Mouse (Mus musculus) kidney, embryonic 14.5 days (tissue): ENCODE measurements at regions not wholly inside any gene's neighbourhood (a gene's known extent, or its start where the extent isn't known, plus 50 kb on each side); places are given as distances from the start of the nearest gene placed in this dataset.

ENCODE experiments used
- ATAC-seq: fragments of 200-750 bp; cut with Nextera tagmentation; 2 replicates; pipeline ENCODE4 v1.8.0; 2017; ENCODE audit warnings: moderate number of reproducible peaks, mild to moderate bottlenecking, moderate TSS enrichment, moderate library complexity; ENCODE audit not compliant: low FRiP score, low TSS enrichment
- H3K27ac ChIP-seq: fragments of 300-500 bp; sonication (generic); 2 replicates; pipeline ENCODE4 v1.5.1; 2014; ENCODE audit warnings: low read depth, mild to moderate bottlenecking, low read length, moderate library complexity, mixed read lengths
- H3K27me3 ChIP-seq: fragments of 300-500 bp; sonication (generic); 2 replicates; pipeline ENCODE4 v1.6.1; 2014; ENCODE audit warnings: mild to moderate bottlenecking, low read length; ENCODE audit not compliant: control insufficient read depth, insufficient read depth
- H3K36me3 ChIP-seq: fragments of 300-500 bp; sonication (generic); 2 replicates; pipeline ENCODE4 v1.6.1; 2014; ENCODE audit warnings: low read length, mixed read lengths; ENCODE audit not compliant: control insufficient read depth, insufficient read depth
- H3K4me1 ChIP-seq: fragments of 300-500 bp; sonication (generic); 2 replicates; pipeline ENCODE4 v1.6.1; 2014; ENCODE audit warnings: low read length, mixed read lengths; ENCODE audit not compliant: control insufficient read depth, insufficient read depth
- H3K4me2 ChIP-seq: fragments of 300-500 bp; sonication (generic); replicated peaks from 2 replicates; pipeline ENCODE4 v1.6.1; 2014; ENCODE audit warnings: low read depth, mild to moderate bottlenecking, low read length
- H3K4me3 ChIP-seq: fragments of 300-500 bp; sonication (generic); 2 replicates; pipeline ENCODE4 v1.5.1; 2014; ENCODE audit warnings: mild to moderate bottlenecking, low read length
- H3K9ac ChIP-seq: fragments of 300-500 bp; sonication (generic); 2 replicates; pipeline ENCODE4 v1.6.1; 2014; ENCODE audit warnings: low read depth, mild to moderate bottlenecking, low read length, moderate library complexity
- H3K9me3 ChIP-seq: fragments of 300-500 bp; sonication (generic); 2 replicates; pipeline ENCODE4 v1.6.1; 2016; ENCODE audit warnings: low read length; ENCODE audit not compliant: control insufficient read depth
- WGBS: fragments of 180-500 bp; shearing (Covaris S2); extraction: QIAGEN DNeasy Blood & Tissue Kit; methylation state at CpG from one replicate; pipeline ENCODE4 v1.1.7; 2014; 5-methylcytosine and 5-hydroxymethylcytosine counted together

DNA sequence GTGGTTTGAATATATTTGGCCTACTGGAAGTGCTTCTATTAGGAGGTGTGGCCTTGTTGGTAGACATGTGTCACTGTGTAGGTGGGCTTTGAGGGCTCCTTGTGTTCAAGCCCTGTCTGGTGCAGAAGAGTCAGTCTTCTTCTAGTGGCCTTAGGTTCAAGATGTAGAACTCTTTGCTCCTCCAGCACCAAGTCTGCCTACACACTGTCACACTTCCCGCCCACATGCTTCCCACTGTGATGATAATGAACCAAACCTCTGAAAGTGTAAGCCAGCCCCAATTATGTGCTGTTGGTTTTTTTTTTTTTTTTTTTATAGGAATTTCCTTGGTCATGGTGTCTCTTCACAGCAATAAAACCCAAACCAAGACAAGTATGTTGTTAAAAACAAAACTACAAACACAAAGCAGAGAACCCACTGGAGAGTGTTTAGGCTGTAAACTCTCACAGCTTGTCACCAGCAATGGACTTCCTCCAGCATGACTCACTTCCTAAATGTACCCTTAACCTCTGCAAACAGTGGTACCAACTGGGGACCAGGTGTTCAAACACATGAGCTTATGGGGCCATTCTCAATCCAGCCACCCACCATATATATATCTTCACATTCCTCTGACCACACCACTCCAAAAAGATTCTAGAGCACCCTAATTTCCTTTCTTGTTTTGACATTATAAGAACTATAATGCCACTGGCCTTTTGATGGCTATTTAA is 74.0 kb upstream of the Camk1g start:
- no peaks in the 10 kb centered on the region for H3K4me1 ChIP-seq
- no peak overlapping the region for H3K4me3 ChIP-seq
- H3K4me2 ChIP-seq, result no peak overlapping the region
- no peak overlapping the region for H3K9ac ChIP-seq
- no peaks in the 10 kb centered on the region for H3K9me3 ChIP-seq
- no peak overlapping the region for H3K27ac ChIP-seq
- ATAC-seq, result no peak
- 97% methylated on average over 1 of the region's 1 CpGs for WGBS
- H3K36me3 ChIP-seq, result no peaks in the 10 kb centered on the region
- H3K27me3 ChIP-seq, result no peaks in the 10 kb centered on the region

DNA sequence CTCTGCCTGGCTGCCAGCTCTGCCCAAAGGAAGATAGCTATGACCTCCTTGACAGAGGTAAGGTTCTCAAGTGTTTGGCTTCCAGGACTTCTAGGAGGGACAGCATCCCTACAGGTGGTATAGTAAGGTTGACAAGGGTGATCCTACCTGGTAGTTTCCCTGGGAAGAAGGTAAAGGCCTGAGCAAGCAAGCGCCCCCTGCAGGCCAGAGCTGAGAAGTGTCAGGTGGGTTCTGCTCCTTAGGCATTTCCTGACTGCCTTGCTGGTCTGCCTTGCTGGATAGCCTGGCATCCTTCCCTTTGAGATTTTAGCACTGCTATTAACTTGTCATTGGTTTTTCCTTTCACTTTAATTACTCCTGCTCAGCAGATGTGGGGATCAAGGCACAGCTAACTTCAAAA is 70.4 kb upstream of the Camk1g start:
- Histone ChIP-seq H3K36me3 (no peaks in the 10 kb centered on the region), H3K9ac (no peak overlapping the region), H3K9me3 (no peaks in the 10 kb centered on the region), H3K4me3 (no peak overlapping the region), H3K4me1 (no peaks in the 10 kb centered on the region), H3K27ac (no peak overlapping the region), H3K4me2 (no peak overlapping the region), H3K27me3 (no peaks in the 10 kb centered on the region)
- ATAC-seq, result no peak
- WGBS, result 0% methylated on average over 1 of the region's 1 CpGs

DNA sequence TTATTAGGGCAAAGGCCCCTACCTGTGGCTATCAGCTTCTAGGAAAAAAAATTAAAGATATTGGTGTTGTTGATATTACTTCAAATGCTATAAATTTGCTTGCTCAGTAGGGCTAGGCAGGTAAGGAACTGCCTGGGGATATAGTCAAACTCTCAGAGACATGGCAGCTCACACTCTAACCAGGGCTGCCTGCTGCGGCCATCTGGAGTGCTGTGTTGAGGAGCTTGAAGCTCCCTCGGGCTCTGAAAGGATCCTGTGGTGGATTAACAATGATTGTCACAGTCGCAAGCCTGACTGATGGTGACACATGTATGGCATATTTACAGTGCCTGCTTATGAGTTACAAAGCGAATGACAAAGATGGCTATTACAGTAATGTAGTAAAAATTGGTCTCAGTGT is 64.2 kb upstream of the Camk1g start:
- no peaks in the 10 kb centered on the region for H3K27me3 ChIP-seq
- 84% methylated on average over 4 of the region's 4 CpGs for WGBS
- no peaks in the 10 kb centered on the region for H3K36me3 ChIP-seq
- H3K4me3 ChIP-seq, result no peak overlapping the region
- no peaks in the 10 kb centered on the region for H3K4me1 ChIP-seq
- H3K27ac ChIP-seq, result no peak overlapping the region
- no peak overlapping the region for H3K9ac ChIP-seq
- H3K4me2 ChIP-seq, result no peak overlapping the region
- no peak for ATAC-seq
- H3K9me3 ChIP-seq, result no peaks in the 10 kb centered on the region

DNA sequence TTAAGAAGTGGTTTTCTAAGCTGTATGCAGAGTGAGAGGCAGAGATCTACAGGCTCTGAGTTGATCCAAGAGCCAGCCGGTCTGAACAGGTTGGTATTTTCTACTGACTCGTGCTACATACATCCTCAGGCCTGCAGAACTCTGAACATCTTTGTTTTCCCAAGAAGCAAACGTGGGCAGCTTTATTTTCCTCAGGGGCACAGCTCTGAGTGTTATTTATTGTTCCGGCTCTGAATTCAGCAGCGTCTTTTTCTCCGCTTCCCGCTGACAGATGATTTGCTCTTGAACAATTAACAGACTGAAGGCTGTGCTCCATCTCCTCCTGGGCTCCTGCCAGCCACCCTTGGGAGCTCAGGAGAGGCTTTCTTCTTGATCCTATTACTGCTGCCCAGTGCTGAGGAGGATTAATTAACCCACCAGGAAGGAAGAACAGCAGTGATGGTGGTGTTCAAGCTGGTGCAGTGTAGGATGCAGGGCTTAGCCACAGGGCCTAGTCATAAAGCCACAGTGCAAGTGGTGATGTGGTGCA is 63.5 kb upstream of the Camk1g start:
- ATAC-seq, result no peak; the same call in 1 of the 2 replicates
- WGBS, result 30% methylated on average over 7 of the region's 7 CpGs

DNA sequence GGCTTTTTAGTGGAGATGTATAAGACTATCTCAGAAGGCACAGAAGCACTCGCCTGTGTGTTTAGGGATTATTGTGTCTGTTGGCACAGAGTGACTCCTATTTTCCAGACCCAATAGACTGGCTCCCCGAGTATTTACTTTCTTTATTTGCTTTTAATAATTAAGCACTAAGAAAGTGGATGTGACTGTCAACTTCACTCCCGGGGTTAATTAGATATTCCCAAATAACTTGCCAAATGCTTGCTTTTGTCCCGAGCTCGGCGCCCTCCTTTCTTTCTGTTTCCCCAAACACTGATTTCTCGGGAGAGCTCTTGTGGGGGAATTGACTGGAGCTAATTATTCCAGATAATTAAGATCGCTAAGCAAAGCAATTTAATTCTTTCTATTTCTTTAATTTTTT is 60.1 kb upstream of the Camk1g start:
- no peaks in the 10 kb centered on the region for H3K4me1 ChIP-seq
- H3K4me2 ChIP-seq, result no peak overlapping the region
- WGBS, result 80% methylated on average over 8 of the region's 8 CpGs
- no peaks in the 10 kb centered on the region for H3K9me3 ChIP-seq
- ATAC-seq, result no peak
- H3K9ac ChIP-seq, result no peak overlapping the region
- H3K27ac ChIP-seq, result no peak overlapping the region
- no peak overlapping the region for H3K4me3 ChIP-seq
- H3K36me3 ChIP-seq, result no peaks in the 10 kb centered on the region
- H3K27me3 ChIP-seq, result no peaks in the 10 kb centered on the region

More for the DNA sequence above, 63.5 kb upstream of the Camk1g start:
- Histone ChIP-seq H3K9ac (no peak overlapping the region), H3K27me3 (no peaks in the 10 kb centered on the region), H3K27ac (no peak overlapping the region), H3K36me3 (no peaks in the 10 kb centered on the region), H3K9me3 (no peaks in the 10 kb centered on the region), H3K4me1 (no peaks in the 10 kb centered on the region), H3K4me2 (no peak overlapping the region), H3K4me3 (no peak overlapping the region)

DNA sequence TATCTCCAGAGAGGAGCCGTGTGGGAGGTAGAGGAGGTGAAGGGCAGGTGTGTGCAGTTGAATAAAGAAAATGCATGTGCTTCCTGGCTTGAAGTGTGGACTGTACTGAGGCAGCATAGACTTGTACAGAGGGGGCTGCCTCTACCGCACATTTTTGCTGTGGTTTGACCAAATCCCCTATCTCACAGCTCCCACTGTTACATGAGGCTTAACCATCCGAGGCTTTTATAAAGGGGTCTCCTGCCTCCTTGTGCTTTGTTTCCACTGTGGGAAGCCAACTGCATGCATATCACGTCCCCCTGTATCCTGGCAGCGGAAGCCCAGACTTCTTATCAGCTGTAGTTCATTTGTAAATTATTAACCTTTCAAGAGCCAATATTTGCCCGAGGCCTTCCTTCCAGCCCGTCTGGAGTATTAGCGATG is 53.6 kb upstream of the Camk1g start:
- Histone ChIP-seq H3K27ac (peak overlapping the region; percentile 71; the same call in 1 of the 2 replicates), H3K4me3 (no peak overlapping the region), H3K9ac (no peak overlapping the region), H3K4me2 (no peak overlapping the region), H3K27me3 (no peaks in the 10 kb centered on the region), H3K4me1 (peaks cover 7% of the 10 kb centered on the region), H3K9me3 (no peaks in the 10 kb centered on the region), H3K36me3 (no peaks in the 10 kb centered on the region)
- peak; percentile 60 for ATAC-seq
- 55% methylated on average over 8 of the region's 8 CpGs for WGBS

DNA sequence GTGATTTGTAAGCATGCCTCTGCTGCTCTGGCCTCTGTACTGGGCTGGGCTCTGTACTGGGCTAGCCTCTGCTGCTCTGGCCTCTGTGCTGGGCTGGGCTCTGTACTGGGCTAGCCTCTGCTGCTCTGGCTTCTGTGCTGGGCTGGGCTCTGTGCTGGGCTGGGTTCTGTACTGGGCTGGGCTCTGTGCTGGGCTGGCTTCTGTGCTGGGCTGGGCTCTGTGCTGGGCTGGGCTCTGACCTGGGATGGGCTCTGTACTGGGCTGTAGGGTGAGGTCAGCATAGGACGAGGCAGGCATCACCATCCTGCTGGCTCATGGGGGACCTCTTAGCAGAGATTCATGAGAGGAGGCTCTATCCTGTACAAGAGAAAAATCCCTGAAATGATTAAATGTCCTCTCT is 52.8 kb upstream of the Camk1g start:
- Histone ChIP-seq H3K4me2 (no peak overlapping the region), H3K4me3 (no peak overlapping the region), H3K27ac (peak overlapping the region; percentile 47; the same call in 1 of the 2 replicates), H3K36me3 (no peaks in the 10 kb centered on the region), H3K9ac (no peak overlapping the region), H3K27me3 (no peaks in the 10 kb centered on the region), H3K4me1 (peaks cover 12% of the 10 kb centered on the region), H3K9me3 (no peaks in the 10 kb centered on the region)
- ATAC-seq, result 0 out of 2 replicates have a peak, but pooled peaks have one; percentile 55
- WGBS, result 59% methylated on average over 1 of the region's 1 CpGs

DNA sequence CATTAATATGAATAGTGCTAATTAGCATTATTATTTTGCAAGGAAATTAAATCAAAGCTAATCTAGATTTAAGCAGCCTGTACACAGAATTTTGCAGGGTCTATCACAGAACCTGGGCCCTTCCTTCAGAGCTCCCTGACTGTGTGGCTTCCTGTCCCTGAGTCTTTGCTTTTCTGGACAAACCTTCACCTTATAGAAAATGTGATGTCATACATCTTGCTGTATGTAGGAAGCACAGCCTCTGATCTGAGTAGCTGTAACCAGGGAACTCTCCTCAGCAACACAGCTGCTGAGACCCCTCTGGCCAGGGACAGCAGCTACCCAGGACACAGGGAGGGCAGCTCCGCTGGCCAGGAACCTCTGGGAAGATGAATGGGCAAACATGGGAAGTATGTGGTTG is 51.7 kb upstream of the Camk1g start:
- Histone ChIP-seq H3K4me3 (no peak overlapping the region), H3K9ac (no peak overlapping the region), H3K27me3 (no peaks in the 10 kb centered on the region), H3K4me1 (peaks cover 12% of the 10 kb centered on the region), H3K27ac (no peak overlapping the region), H3K9me3 (no peaks in the 10 kb centered on the region), H3K4me2 (no peak overlapping the region), H3K36me3 (no peaks in the 10 kb centered on the region)
- WGBS, result 94% methylated on average over 1 of the region's 1 CpGs
- ATAC-seq, result no peak

DNA sequence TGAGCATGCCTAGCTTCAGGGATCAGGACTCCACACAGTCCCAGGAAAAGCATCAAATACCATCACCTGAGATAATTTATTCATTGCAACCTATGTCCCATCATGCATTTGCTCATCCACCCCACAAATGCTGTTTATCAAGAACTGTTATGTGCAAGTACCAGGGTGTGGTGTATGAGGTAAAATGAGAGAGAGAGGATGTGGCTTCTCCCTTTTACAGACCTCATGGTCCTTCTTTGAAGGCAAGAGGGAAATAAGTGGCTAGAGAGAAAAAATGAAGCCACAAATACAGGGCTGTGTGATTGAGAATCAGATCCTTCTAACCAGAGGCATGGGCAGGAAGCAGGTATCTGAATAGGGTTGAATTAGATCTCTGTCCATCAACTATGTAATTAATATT is 51.3 kb upstream of the Camk1g start:
- Histone ChIP-seq H3K4me3 (no peak overlapping the region), H3K9ac (no peak overlapping the region), H3K4me2 (no peak overlapping the region), H3K27me3 (peaks cover 3% of the 10 kb centered on the region; the same call in 1 of the 2 replicates), H3K36me3 (no peaks in the 10 kb centered on the region), H3K4me1 (peaks cover 12% of the 10 kb centered on the region), H3K27ac (no peak overlapping the region), H3K9me3 (no peaks in the 10 kb centered on the region)
- ATAC-seq, result no peak
